In the genomic region with DNA sequence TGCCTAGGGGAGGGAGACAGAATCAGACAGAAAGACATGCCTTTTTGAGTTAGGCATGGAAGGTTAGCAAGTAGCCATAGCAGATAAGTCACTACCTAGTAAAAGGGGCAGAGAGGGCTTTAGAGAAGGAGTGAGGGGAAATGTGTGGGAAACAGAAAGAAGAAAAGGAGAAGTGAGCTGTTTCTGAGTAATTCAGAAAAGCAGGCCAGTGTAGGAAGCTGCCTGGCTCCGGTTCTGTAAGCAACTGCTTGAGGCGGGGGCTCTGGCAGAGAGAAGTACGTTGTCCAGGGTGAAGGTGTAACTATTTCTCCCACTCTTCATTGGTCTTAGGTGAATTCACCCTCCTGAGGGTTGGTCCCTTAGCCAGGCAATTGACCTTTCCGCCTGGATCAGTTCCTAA, we compare ENCODE assay signal across 25 mouse cellular contexts. TPM values are rescaled to one million over a fixed set of nuclear protein-coding genes. Genes with fewer than 3 reads are reported as not detected.
DNase-seq lines count a peak whose midpoint lies in the region; ATAC-seq and TF ChIP-seq lines count a peak whose summit lies in the region.
"Had no signal": no experiment of that assay in that cellular context is flagged by ENCODE, and none has a peak within 500 bp of the region (broad histone marks: within the 10 kb centered on the region; RNA-seq: fewer than 3 reads in every experiment).

No protein-coding gene starts in this region.

- no peak overlapping the region for H3K9ac ChIP-seq in CH12.LX (ENCODE audit: insufficient read depth, low read depth)
- H3K9ac ChIP-seq in kidney, postnatal 0 days (ENCODE audit: low read depth, low read length): no peak overlapping the region
- no peak overlapping the region for H3K9ac ChIP-seq in midbrain, embryonic 13.5 days (replicated peaks)
- H3K9ac ChIP-seq: forebrain, embryonic 12.5 days had no signal

- DNase-seq in kidney, adult 9 months: peak; percentile 26
- DNase-seq in kidney, postnatal 10 days: no peak
- DNase-seq in CH12.LX (ENCODE audit: extremely low read depth): peak; percentile 68
- DNase-seq in kidney, postnatal 0 days (ENCODE audit: low spot score): no peak
- DNase-seq: cerebellum, adult 2 months; gastrocnemius, postnatal 10 days; heart, adult 2 months; layer of hippocampus, adult 9-11 months; left cerebral cortex, postnatal 4 days; lung, adult 18-20 months; retina, postnatal 1 day; right cerebral cortex, postnatal 4 days; thymus, adult 18-20 months; thymus, postnatal 4 days had no signal

- peak overlapping the region; percentile 35; the same call in 1 of the 2 replicates for H3K4me2 ChIP-seq in CH12.LX (ENCODE audit: insufficient read depth, low read depth, poor library complexity, severe bottlenecking)
- H3K4me2 ChIP-seq in kidney, postnatal 0 days (ENCODE audit: low read length): no peak overlapping the region
- H3K4me2 ChIP-seq in midbrain, embryonic 13.5 days (replicated peaks): no peak overlapping the region
- H3K4me2 ChIP-seq: forebrain, embryonic 12.5 days had no signal

- no peak for ATAC-seq in kidney, postnatal 0 days (replicated peaks; ENCODE audit: low FRiP score, low read depth)
- peak; percentile 79 for ATAC-seq in megakaryocyte, adult 5-6 weeks (ENCODE audit: poor library complexity, severe bottlenecking)
- no peak for ATAC-seq in midbrain, embryonic 13.5 days
- ATAC-seq in frontal cortex, adult (ENCODE audit: low TSS enrichment): no peak
- ATAC-seq: hindbrain, postnatal 0 days had no signal

- no peaks in the 10 kb centered on the region for H3K9me3 ChIP-seq in CH12.LX (replicated peaks; ENCODE audit: low read length)
- H3K9me3 ChIP-seq in kidney, postnatal 0 days (replicated peaks; ENCODE audit: low read length): no peaks in the 10 kb centered on the region
- no peaks in the 10 kb centered on the region for H3K9me3 ChIP-seq in midbrain, embryonic 13.5 days
- H3K9me3 ChIP-seq: embryonic facial prominence, embryonic 10.5 days; forebrain, embryonic 12.5 days had no signal

- H3K79me2 ChIP-seq in CH12.LX (replicated peaks; ENCODE audit: control insufficient read depth, extremely low read depth, insufficient read depth, poor library complexity, severe bottlenecking): no peaks in the 10 kb centered on the region

- dilution Hi-C loops in CH12.LX (cut with MboI; ENCODE audit: extremely low pct_ligation_motif_present, extremely low pct_unique_long_range_greater_than_20kb, low sequenced_read_pairs): no loop called here

- in situ Hi-C loops in CH12.LX (cut with MboI; ENCODE audit: low pct_ligation_motif_present, low pct_unique_long_range_greater_than_20kb, low sequenced_read_pairs): no loop called here

- 79% methylated on average over 4 of the region's 4 CpGs for WGBS in kidney, postnatal 0 days
- WGBS in midbrain, embryonic 13.5 days: 91% methylated on average over 4 of the region's 4 CpGs

- no peaks in the 10 kb centered on the region for H3K36me3 ChIP-seq in CH12.LX (replicated peaks in 1 of 2; ENCODE audit: control insufficient read depth in 1 of 2, insufficient read depth in 1 of 2, low read length in 1 of 2)
- no peaks in the 10 kb centered on the region for H3K36me3 ChIP-seq in kidney, postnatal 0 days (ENCODE audit: insufficient read depth, low read length)
- H3K36me3 ChIP-seq in midbrain, embryonic 13.5 days: no peaks in the 10 kb centered on the region
- H3K36me3 ChIP-seq: embryonic facial prominence, embryonic 10.5 days; forebrain, embryonic 12.5 days had no signal

- H3K27me3 ChIP-seq in CH12.LX (replicated peaks): no peaks in the 10 kb centered on the region
- no peaks in the 10 kb centered on the region for H3K27me3 ChIP-seq in kidney, postnatal 0 days (ENCODE audit: insufficient read depth, low read length)
- no peaks in the 10 kb centered on the region for H3K27me3 ChIP-seq in midbrain, embryonic 13.5 days
- H3K27me3 ChIP-seq: forebrain, embryonic 12.5 days had no signal

- H3K4me3 ChIP-seq in CH12.LX (replicated peaks in 1 of 3; ENCODE audit: low read depth in 2 of 3, low read length in 2 of 3, poor library complexity in 1 of 3): no peak overlapping the region
- H3K4me3 ChIP-seq in kidney, postnatal 0 days (replicated peaks; ENCODE audit: low read depth, low read length): no peak overlapping the region
- no peak overlapping the region for H3K4me3 ChIP-seq in midbrain, embryonic 13.5 days (replicated peaks)
- H3K4me3 ChIP-seq: embryonic facial prominence, embryonic 10.5 days; forebrain, embryonic 12.5 days; heart, adult 2 months; left cerebral cortex, adult 2 months had no signal

- peak; percentile 97 for TF ChIP-seq EP300 in CH12.LX (IDR thresholded peaks at IDR 0.05; ENCODE audit: low read length)

- H3K4me1 ChIP-seq in CH12.LX (ENCODE audit: control insufficient read depth in 1 of 2, insufficient read depth in 2 of 2): peaks cover 9 to 57% of the 10 kb centered on the region in 2 experiments
- H3K4me1 ChIP-seq in kidney, postnatal 0 days (replicated peaks; ENCODE audit: insufficient read depth, low read length): no peaks in the 10 kb centered on the region
- H3K4me1 ChIP-seq in midbrain, embryonic 13.5 days (replicated peaks): no peaks in the 10 kb centered on the region
- H3K4me1 ChIP-seq: embryonic facial prominence, embryonic 10.5 days; forebrain, embryonic 12.5 days had no signal

- no peak for TF ChIP-seq POLR2A in CH12.LX (IDR thresholded peaks at IDR 0.05; ENCODE audit: low read depth, low read length)

- TF ChIP-seq RAD21 in CH12.LX (IDR thresholded peaks at IDR 0.05; ENCODE audit: low read depth, low read length): no peak

- no peak for TF ChIP-seq CTCF in CH12.LX (conservative IDR thresholded peaks at IDR 0.05 in 1 of 2, IDR thresholded peaks at IDR 0.05 in 1 of 2; ENCODE audit: low read depth in 2 of 2, low read length in 2 of 2)
- no peak for TF ChIP-seq CTCF in kidney, postnatal 0 days (IDR thresholded peaks at IDR 0.05; ENCODE audit: low read depth)

- no peak overlapping the region for H3K27ac ChIP-seq in CH12.LX (ENCODE audit: insufficient read depth, low read depth)
- H3K27ac ChIP-seq in kidney, postnatal 0 days: 0 out of 2 replicates have a peak overlapping the region, but pooled peaks have one; percentile 5
- H3K27ac ChIP-seq in midbrain, embryonic 13.5 days: no peak overlapping the region
- H3K27ac ChIP-seq: embryonic facial prominence, embryonic 10.5 days; forebrain, embryonic 12.5 days; heart, adult 2 months; hindbrain, postnatal 0 days; left cerebral cortex, adult 2 months had no signal

TF ChIP-seq in CH12.LX, 34 proteins besides CTCF, POLR2A, EP300 and RAD21 (continues in another document):
- peak; percentile 51; the same call in 1 of the 2 replicates for TF ChIP-seq BHLHE40 (IDR thresholded peaks at IDR 0.05; ENCODE audit: low read depth, low read length)
- TF ChIP-seq ETS1 (conservative IDR thresholded peaks at IDR 0.05; ENCODE audit: low read depth, low read length): 0 out of 2 replicates have a peak, but pooled peaks have one; percentile 16
- TF ChIP-seq CHD2 (IDR thresholded peaks at IDR 0.05; ENCODE audit: low read length): peak; percentile 35; the same call in 1 of the 2 replicates
- TF ChIP-seq SMC3 (IDR thresholded peaks at IDR 0.05; ENCODE audit: low read depth, low read length): no peak
- TF ChIP-seq JUN (IDR thresholded peaks at IDR 0.05; ENCODE audit: insufficient read depth, low read depth, low read length): peak; percentile 70
- TF ChIP-seq MXI1 (IDR thresholded peaks at IDR 0.05; ENCODE audit: low read depth, low read length): no peak
- no peak for TF ChIP-seq ZMIZ1 (IDR thresholded peaks at IDR 0.05; ENCODE audit: low read depth, low read length)
- TF ChIP-seq MAZ (IDR thresholded peaks at IDR 0.05; ENCODE audit: low read depth, low read length): no peak
- TF ChIP-seq E2F4 (IDR thresholded peaks at IDR 0.05; ENCODE audit: insufficient replicate concordance, low read depth, low read length): no peak
- 0 out of 2 replicates have a peak, but pooled peaks have one; percentile 37 for TF ChIP-seq MYC (IDR thresholded peaks at IDR 0.05; ENCODE audit: low read depth, low read length)
- TF ChIP-seq NELFE (IDR thresholded peaks at IDR 0.05; ENCODE audit: low read depth, low read length): no peak
- TF ChIP-seq PAX5 (IDR thresholded peaks at IDR 0.05; ENCODE audit: low read length): no peak
- no peak for TF ChIP-seq ZKSCAN1 (IDR thresholded peaks at IDR 0.05; ENCODE audit: borderline replicate concordance, low read depth, low read length)
- TF ChIP-seq POLR2AphosphoS2 (IDR thresholded peaks at IDR 0.05; ENCODE audit: low read depth, low read length): no peak
- TF ChIP-seq USF2 (conservative IDR thresholded peaks at IDR 0.05; ENCODE audit: low read depth, low read length): no peak
- TF ChIP-seq KAT2A (IDR thresholded peaks at IDR 0.05; ENCODE audit: insufficient replicate concordance, low read length): no peak
- TF ChIP-seq SIN3A (IDR thresholded peaks at IDR 0.05; ENCODE audit: low read length): no peak
- TF ChIP-seq GABPA (IDR thresholded peaks at IDR 0.05; ENCODE audit: insufficient replicate concordance, low read depth, low read length): no peak

RNA-seq across cellular contexts. Expression of a gene that starts 3.6 kb away (rescaled TPM):
- total RNA-seq in CH12.LX (2012; rRNA removed) (not detected in 2 replicates), CH12.LX (2014; rRNA removed) (0.28 TPM in 1 of 2 replicates, not detected in the other)
- 0.14 and 0.20 TPM in 2 replicates for polyA plus RNA-seq in CH12.LX (2012; ENCODE audit: insufficient read length, low read depth)
- 0.06 TPM in 1 of 2 replicates, not detected in the other for polyA plus RNA-seq in kidney, postnatal 0 days (2015; fragmentation: Nextera tagmentation; extraction: Ambion mirVana)
- total RNA-seq in megakaryocyte, adult 5-6 weeks (2015): not detected in 2 replicates
- total RNA-seq in megakaryocyte, adult 5-6 weeks (2017): not detected in 2 replicates
- polyA plus RNA-seq in midbrain, embryonic 13.5 days (2015; fragmentation: Nextera tagmentation; extraction: Ambion mirVana): 0.22 and 0.23 TPM in 2 replicates
- total RNA-seq: adrenal gland, adult 18-20 months; gastrocnemius, postnatal 10 days; heart, adult 2 months; hematopoietic stem cell, adult 5-6 weeks had no signal
- polyA plus RNA-seq: heart, embryonic 14.5 days; stomach, embryonic 14.5 days had no signal

RNA-seq across cellular contexts. Expression of a gene that starts 39.6 kb away (rescaled TPM):
- 12.3 and 16.2 TPM in 2 replicates for total RNA-seq in CH12.LX (2012; rRNA removed)
- 41.1 and 45.2 TPM in 2 replicates for total RNA-seq in CH12.LX (2014; rRNA removed)
- polyA plus RNA-seq in CH12.LX (2012; ENCODE audit: insufficient read length, low read depth): 17.1 and 23.3 TPM in 2 replicates
- 120 and 138 TPM in 2 replicates for polyA plus RNA-seq in kidney, postnatal 0 days (2015; fragmentation: Nextera tagmentation; extraction: Ambion mirVana)
- total RNA-seq in megakaryocyte, adult 5-6 weeks (2015): 117 and 127 TPM in 2 replicates
- total RNA-seq in megakaryocyte, adult 5-6 weeks (2017): 94.0 and 104 TPM in 2 replicates
- 60.2 and 63.8 TPM in 2 replicates for polyA plus RNA-seq in midbrain, embryonic 13.5 days (2015; fragmentation: Nextera tagmentation; extraction: Ambion mirVana)

RNA-seq across cellular contexts. Expression of a gene that starts 44.7 kb away (rescaled TPM):
- total RNA-seq in CH12.LX (2012; rRNA removed): 35.3 and 44.4 TPM in 2 replicates
- total RNA-seq in CH12.LX (2014; rRNA removed): 65.3 and 69.1 TPM in 2 replicates
- 53.2 and 63.5 TPM in 2 replicates for polyA plus RNA-seq in CH12.LX (2012; ENCODE audit: insufficient read length, low read depth)
- 92.6 and 94.3 TPM in 2 replicates for polyA plus RNA-seq in kidney, postnatal 0 days (2015; fragmentation: Nextera tagmentation; extraction: Ambion mirVana)
- total RNA-seq in megakaryocyte, adult 5-6 weeks (2015): 39.5 and 48.5 TPM in 2 replicates
- total RNA-seq in megakaryocyte, adult 5-6 weeks (2017): 16.6 and 16.9 TPM in 2 replicates
- polyA plus RNA-seq in midbrain, embryonic 13.5 days (2015; fragmentation: Nextera tagmentation; extraction: Ambion mirVana): 73.9 and 77.7 TPM in 2 replicates

Comparison
In these comparisons a context has a peak if more than half of its experiments do, and no peak if none do; other contexts are left out.
1. DNase-seq: peak in kidney, adult 9 months (single experiment) and CH12.LX (single experiment); none in kidney, postnatal 10 days (single experiment) and kidney, postnatal 0 days (single experiment).